Mouse (Mus musculus) embryonic facial prominence, embryonic 10.5 days (tissue): ENCODE results near the gene Prkar2b. TPM values are rescaled to one million over a fixed set of nuclear protein-coding genes. Genes with fewer than 3 reads are reported as not detected.

Experiments
- DNase-seq: peaks from one replicate; pipeline ENCODE4 v3.0.0-alpha.2; 2017; ENCODE audit warnings: low spot score
- H3K27ac ChIP-seq: fragments of 300-500 bp; sonication (generic); replicated peaks from 2 replicates; pipeline ENCODE4 v1.5.1; 2016; ENCODE audit warnings: mild to moderate bottlenecking
- H3K27me3 ChIP-seq: fragments of 300-500 bp; sonication (generic); replicated peaks from 2 replicates; pipeline ENCODE4 v1.6.1; 2016; ENCODE audit warnings: low read depth, mild to moderate bottlenecking; ENCODE audit not compliant: poor library complexity, severe bottlenecking
- H3K36me3 ChIP-seq: fragments of 300-500 bp; sonication (generic); replicated peaks from 2 replicates; pipeline ENCODE4 v1.6.1; 2016; ENCODE audit warnings: mild to moderate bottlenecking, moderate library complexity
- H3K4me1 ChIP-seq: fragments of 300-500 bp; sonication (generic); 2 replicates; pipeline ENCODE4 v1.6.1; 2016
- H3K4me3 ChIP-seq: fragments of 300-500 bp; sonication (generic); 2 replicates; pipeline ENCODE4 v1.5.1; 2016; ENCODE audit warnings: mild to moderate bottlenecking, moderate library complexity
- H3K9me3 ChIP-seq: fragments of 300-500 bp; sonication (generic); 2 replicates; pipeline ENCODE4 v1.6.1; 2016; ENCODE audit warnings: mild to moderate bottlenecking
- WGBS: fragments of 180-500 bp; shearing (Covaris S2); methylation state at CpG from one replicate; pipeline ENCODE4 v1.1.7; 2016; 5-methylcytosine and 5-hydroxymethylcytosine counted together
- polyA plus RNA-seq: library from polyadenylated mRNA; unstranded; fragments of >200 nt; fragmentation: Nextera tagmentation; extraction: Ambion mirVana; gene quantifications from 2 replicates; pipeline ENCODE4 v1.2.1, GENCODE M21; 2016

Gene Prkar2b
- polyA plus RNA-seq, 1 experiment from 2014 or later, result 37.9 TPM

GRCm38 (mm10) chr12:31948101-31949000 lies 112.7 kb downstream of the Prkar2b start:
- H3K36me3 ChIP-seq, result peaks cover 9% of the 10 kb centered on the region
- peaks cover 8% of the 10 kb centered on the region; the same call in 1 of the 2 replicates for H3K4me1 ChIP-seq
- no peak for DNase-seq
- H3K9me3 ChIP-seq, result no peaks in the 10 kb centered on the region
- H3K4me3 ChIP-seq, result peak overlapping the region; percentile 96
- 41% methylated on average over 7 of the region's 7 CpGs for WGBS
- H3K27ac ChIP-seq, result peak overlapping the region; percentile 100
- H3K27me3 ChIP-seq, result no peaks in the 10 kb centered on the region

GRCm38 (mm10) chr12:31947476-31947875 lies 113.6 kb downstream of the Prkar2b start:
- Histone ChIP-seq H3K27ac (no peak overlapping the region), H3K36me3 (peaks cover 18% of the 10 kb centered on the region), H3K9me3 (no peaks in the 10 kb centered on the region), H3K4me3 (no peak overlapping the region), H3K4me1 (peaks cover 8% of the 10 kb centered on the region; the same call in 1 of the 2 replicates), H3K27me3 (no peaks in the 10 kb centered on the region)
- no peak for DNase-seq
- WGBS, result 97% methylated on average over 5 of the region's 5 CpGs

- Histone ChIP-seq H3K27ac (no peak overlapping the region), H3K4me1 (no peaks in the 10 kb centered on the region), H3K36me3 (peaks cover 46% of the 10 kb centered on the region), H3K27me3 (no peaks in the 10 kb centered on the region), H3K9me3 (no peaks in the 10 kb centered on the region), H3K4me3 (no peak overlapping the region)
- no peak for DNase-seq
- 92% methylated on average over 2 of the region's 2 CpGs for WGBS
Observed at GRCm38 (mm10) chr12:31944405-31944804, 116.7 kb downstream of the Prkar2b start.

GRCm38 (mm10) chr12:31943020-31943654 lies 118.0 kb downstream of the Prkar2b start:
- DNase-seq, result no peak
- no peak overlapping the region for H3K27ac ChIP-seq
- WGBS, result 91% methylated on average over 4 of the region's 4 CpGs
- H3K36me3 ChIP-seq, result peaks cover 59% of the 10 kb centered on the region
- no peaks in the 10 kb centered on the region for H3K27me3 ChIP-seq
- no peak overlapping the region for H3K4me3 ChIP-seq
- H3K4me1 ChIP-seq, result no peaks in the 10 kb centered on the region
- no peaks in the 10 kb centered on the region for H3K9me3 ChIP-seq

GRCm38 (mm10) chr12:31939026-31939425 lies 122.1 kb downstream of the Prkar2b start:
- Histone ChIP-seq H3K27ac (no peak overlapping the region), H3K36me3 (peaks cover 96% of the 10 kb centered on the region), H3K4me1 (peaks cover 4% of the 10 kb centered on the region; the same call in 1 of the 2 replicates), H3K9me3 (no peaks in the 10 kb centered on the region), H3K27me3 (no peaks in the 10 kb centered on the region), H3K4me3 (no peak overlapping the region)
- no peak for DNase-seq

GRCm38 (mm10) chr12:31938391-31938997 lies 122.6 kb downstream of the Prkar2b start:
- Histone ChIP-seq H3K4me1 (peaks cover 4% of the 10 kb centered on the region; the same call in 1 of the 2 replicates), H3K27ac (no peak overlapping the region), H3K4me3 (no peak overlapping the region), H3K27me3 (no peaks in the 10 kb centered on the region), H3K36me3 (peaks cover 95% of the 10 kb centered on the region), H3K9me3 (no peaks in the 10 kb centered on the region)
- 91% methylated on average over 4 of the region's 4 CpGs for WGBS
- no peak for DNase-seq

GRCm38 (mm10) chr12:31937613-31938012 lies 123.5 kb downstream of the Prkar2b start:
- Histone ChIP-seq H3K27ac (no peak overlapping the region), H3K27me3 (no peaks in the 10 kb centered on the region), H3K36me3 (peaks cover 95% of the 10 kb centered on the region), H3K9me3 (no peaks in the 10 kb centered on the region), H3K4me1 (peaks cover 4% of the 10 kb centered on the region; the same call in 1 of the 2 replicates), H3K4me3 (no peak overlapping the region)
- DNase-seq, result no peak
- WGBS, result 89% methylated on average over 3 of the region's 3 CpGs

- no peaks in the 10 kb centered on the region for H3K27me3 ChIP-seq
- H3K9me3 ChIP-seq, result no peaks in the 10 kb centered on the region
- DNase-seq, result peak; percentile 46
- no peak overlapping the region for H3K4me3 ChIP-seq
- 31% methylated on average over 6 of the region's 6 CpGs for WGBS
- no peak overlapping the region for H3K27ac ChIP-seq
- H3K4me1 ChIP-seq, result peaks cover 4% of the 10 kb centered on the region; the same call in 1 of the 2 replicates
- peaks cover 95% of the 10 kb centered on the region for H3K36me3 ChIP-seq
Observed at GRCm38 (mm10) chr12:31936657-31937300, 124.3 kb downstream of the Prkar2b start.

- 93% methylated on average over 3 of the region's 3 CpGs for WGBS
- Histone ChIP-seq H3K9me3 (no peaks in the 10 kb centered on the region), H3K27ac (no peak overlapping the region), H3K27me3 (no peaks in the 10 kb centered on the region), H3K4me1 (no peaks in the 10 kb centered on the region; the same call in 1 of the 2 replicates), H3K4me3 (no peak overlapping the region), H3K36me3 (peaks cover 99% of the 10 kb centered on the region)
- DNase-seq, result no peak
Observed at GRCm38 (mm10) chr12:31931818-31932217, 129.3 kb downstream of the Prkar2b start.

- Histone ChIP-seq H3K4me1 (no peaks in the 10 kb centered on the region), H3K27me3 (no peaks in the 10 kb centered on the region), H3K36me3 (peaks cover 93% of the 10 kb centered on the region), H3K27ac (no peak overlapping the region), H3K4me3 (no peak overlapping the region), H3K9me3 (no peaks in the 10 kb centered on the region)
- WGBS, result 88% methylated on average over 3 of the region's 3 CpGs
- no peak for DNase-seq
Observed at GRCm38 (mm10) chr12:31928498-31928897, 132.6 kb downstream of the Prkar2b start.

GRCm38 (mm10) chr12:31926661-31927061 lies 134.4 kb downstream of the Prkar2b start:
- peak; percentile 69 for DNase-seq
- no peaks in the 10 kb centered on the region for H3K27me3 ChIP-seq
- H3K27ac ChIP-seq, result no peak overlapping the region
- no peak overlapping the region for H3K4me3 ChIP-seq
- H3K9me3 ChIP-seq, result no peaks in the 10 kb centered on the region
- peaks cover 75% of the 10 kb centered on the region for H3K36me3 ChIP-seq
- 65% methylated on average over 4 of the region's 4 CpGs for WGBS
- no peaks in the 10 kb centered on the region for H3K4me1 ChIP-seq

GRCm38 (mm10) chr12:31925343-31925742 lies 135.8 kb downstream of the Prkar2b start:
- Histone ChIP-seq H3K4me3 (no peak overlapping the region), H3K36me3 (peaks cover 65% of the 10 kb centered on the region), H3K27me3 (no peaks in the 10 kb centered on the region), H3K4me1 (no peaks in the 10 kb centered on the region), H3K27ac (no peak overlapping the region), H3K9me3 (no peaks in the 10 kb centered on the region)
- no peak for DNase-seq
- WGBS, result 87% methylated on average over 6 of the region's 6 CpGs
